Mouse (Mus musculus): ENCODE data around the gene Serpine2. TPM values are rescaled to one million over a fixed set of nuclear protein-coding genes. Genes with fewer than 3 reads are reported as not detected.
A peak's percentile ranks its signal among the peaks of the same experiment; 100 is the strongest.

Serpine2 gene
- polyA plus RNA-seq, 1 experiment from 2014 or later = 406 TPM

DNA sequence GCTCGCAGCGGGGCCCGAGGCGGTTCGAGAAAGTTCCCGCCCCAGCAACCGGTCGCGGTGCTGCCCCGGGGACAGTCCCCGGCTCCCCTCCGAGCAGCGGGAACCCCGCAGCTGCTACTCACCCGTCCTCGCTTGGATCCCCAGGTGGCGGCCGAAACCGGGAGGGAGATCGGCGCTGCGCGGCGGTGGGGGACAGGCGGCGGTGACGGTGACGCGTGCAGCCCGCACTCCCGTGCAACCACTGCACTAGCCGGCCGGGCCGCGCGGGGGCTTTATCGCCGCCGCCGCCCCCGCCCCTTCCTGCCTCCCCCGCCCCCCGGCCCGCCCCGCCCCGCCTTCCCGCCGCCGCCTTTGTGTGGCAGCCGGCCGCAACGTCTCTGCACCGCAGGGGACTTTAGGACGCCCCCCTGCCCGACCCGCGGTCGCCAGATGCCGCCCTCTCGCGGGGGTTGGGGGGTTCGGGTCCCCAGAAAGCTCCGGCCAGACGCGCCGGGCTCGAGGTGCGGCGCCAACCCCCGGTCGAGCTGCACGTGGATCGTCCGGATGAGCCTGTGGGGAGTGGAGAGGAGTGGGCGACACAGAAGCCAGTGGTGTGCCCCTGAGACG is 2.5 kb downstream of the Serpine2 start:
- Histone ChIP-seq H3K4me3 (ENCODE audit: low read depth, low read length) (peak overlapping the region; percentile 79), H3K27ac (ENCODE audit: low read depth, low read length) (no peak overlapping the region; the same call in 1 of the 2 replicates), H3K4me2 (ENCODE audit: low read depth, low read length) (peak overlapping the region; percentile 95), H3K27me3 (ENCODE audit: control insufficient read depth, insufficient read depth, low read length) (no peaks in the 10 kb centered on the region), H3K4me1 (ENCODE audit: control insufficient read depth, insufficient read depth, low read length) (peaks cover 10% of the 10 kb centered on the region; the same call in 1 of the 2 replicates), H3K36me3 (ENCODE audit: control insufficient read depth, insufficient read depth, low read length) (no peaks in the 10 kb centered on the region), H3K9ac (replicated peaks; ENCODE audit: low read depth, low read length) (peak overlapping the region; percentile 83), H3K9me3 (ENCODE audit: control insufficient read depth, low read length) (no peaks in the 10 kb centered on the region)
- WGBS = under 1% methylated on average over 60 of the region's 76 CpGs
- peak; percentile 80 for ATAC-seq (ENCODE audit: low read depth)

DNA sequence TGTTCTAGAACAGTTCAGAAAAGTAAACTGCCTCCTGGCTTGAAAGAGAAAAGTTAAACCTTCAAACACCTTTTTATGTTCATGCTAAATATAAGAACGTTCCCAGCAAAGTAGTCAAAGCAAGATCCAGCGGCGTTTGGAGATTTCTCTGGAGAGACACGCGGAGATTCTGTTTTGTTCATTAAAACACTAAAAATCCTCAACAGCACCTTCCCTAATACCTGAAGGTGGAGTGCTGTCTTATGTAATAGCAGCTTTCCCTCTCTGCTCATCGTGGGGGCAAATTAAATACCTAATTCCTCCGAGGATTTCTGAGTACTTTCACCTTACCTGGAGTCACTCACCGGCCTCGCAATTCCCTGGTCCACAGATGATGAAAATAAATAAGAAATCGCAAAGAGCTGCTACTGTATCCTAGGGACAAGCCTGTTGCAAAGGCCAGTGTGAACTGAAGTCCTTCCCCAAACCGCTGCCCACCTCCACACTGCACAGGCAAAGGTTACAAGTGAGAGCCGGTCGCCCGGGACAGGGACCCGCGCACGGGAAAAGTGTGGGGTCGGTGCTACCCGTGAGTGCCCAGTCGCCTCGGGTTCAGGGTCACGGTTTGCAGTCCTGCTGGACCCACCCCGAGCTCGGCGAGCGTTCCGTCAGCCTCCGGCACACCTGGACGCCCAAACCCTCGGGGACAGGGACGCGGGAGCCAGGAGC is 3.1 kb downstream of the Serpine2 start:
- WGBS = 2% methylated on average over 32 of the region's 32 CpGs
- Histone ChIP-seq H3K9me3 (ENCODE audit: control insufficient read depth, low read length) (no peaks in the 10 kb centered on the region), H3K27ac (ENCODE audit: low read depth, low read length) (no peak overlapping the region; the same call in 1 of the 2 replicates), H3K9ac (replicated peaks; ENCODE audit: low read depth, low read length) (peak overlapping the region; percentile 83), H3K27me3 (ENCODE audit: control insufficient read depth, insufficient read depth, low read length) (no peaks in the 10 kb centered on the region), H3K4me3 (ENCODE audit: low read depth, low read length) (peak overlapping the region; percentile 79), H3K36me3 (ENCODE audit: control insufficient read depth, insufficient read depth, low read length) (no peaks in the 10 kb centered on the region), H3K4me1 (ENCODE audit: control insufficient read depth, insufficient read depth, low read length) (peaks cover 10% of the 10 kb centered on the region; the same call in 1 of the 2 replicates), H3K4me2 (ENCODE audit: low read depth, low read length) (peak overlapping the region; percentile 95)
- ATAC-seq (ENCODE audit: low read depth) = peak; percentile 38

DNA sequence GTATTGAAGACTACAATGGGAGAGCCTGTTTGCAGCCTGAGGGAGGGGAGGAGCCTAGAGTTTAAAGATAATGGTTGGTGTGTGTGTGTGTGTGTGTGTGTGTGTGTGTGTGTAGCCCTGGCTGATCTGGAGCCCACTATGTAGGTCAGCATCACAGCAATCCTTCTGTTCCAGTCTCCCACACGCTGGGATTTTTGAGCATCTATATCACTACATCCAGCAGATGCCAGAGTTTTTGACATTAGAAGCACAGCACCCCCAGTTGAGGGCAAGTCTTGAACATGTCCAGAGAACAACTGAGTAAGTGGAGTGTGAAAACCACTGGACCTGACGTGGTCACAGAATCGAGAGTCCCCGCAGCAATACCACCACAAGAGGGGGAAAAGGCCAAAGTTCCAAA is 4.2 kb downstream of the Serpine2 start:
- no peak for ATAC-seq (ENCODE audit: low read depth)
- Histone ChIP-seq H3K9ac (replicated peaks; ENCODE audit: low read depth, low read length) (0 out of 2 replicates have a peak overlapping the region, but pooled peaks have one; percentile 25), H3K4me1 (ENCODE audit: control insufficient read depth, insufficient read depth, low read length) (peaks cover 8% of the 10 kb centered on the region; the same call in 1 of the 2 replicates), H3K27ac (ENCODE audit: low read depth, low read length) (no peak overlapping the region), H3K9me3 (ENCODE audit: control insufficient read depth, low read length) (no peaks in the 10 kb centered on the region), H3K27me3 (ENCODE audit: control insufficient read depth, insufficient read depth, low read length) (no peaks in the 10 kb centered on the region), H3K4me2 (ENCODE audit: low read depth, low read length) (peak overlapping the region; percentile 95; the same call in 1 of the 2 replicates), H3K36me3 (ENCODE audit: control insufficient read depth, insufficient read depth, low read length) (no peaks in the 10 kb centered on the region), H3K4me3 (ENCODE audit: low read depth, low read length) (peak overlapping the region; percentile 79)
- WGBS = 34% methylated on average over 4 of the region's 4 CpGs

DNA sequence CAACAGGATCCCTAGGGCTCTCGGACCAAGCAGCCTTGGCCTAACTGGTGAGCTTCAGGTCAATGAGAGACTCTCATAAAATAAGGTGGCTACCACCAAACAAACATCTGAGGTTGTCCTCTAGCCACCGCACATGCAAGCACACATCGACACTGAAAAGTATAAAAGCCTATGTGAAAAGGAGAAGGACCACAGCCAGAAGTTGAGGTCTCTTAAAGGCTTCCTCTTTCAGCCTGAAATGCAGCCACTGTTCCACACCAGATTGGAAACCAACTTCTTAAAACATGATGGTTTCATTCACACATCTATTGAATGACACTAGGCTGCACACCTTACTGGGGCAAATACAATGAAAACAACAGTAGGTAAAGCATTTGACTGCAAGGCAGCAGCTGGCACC is 7.5 kb downstream of the Serpine2 start:
- H3K9me3 ChIP-seq (ENCODE audit: control insufficient read depth, low read length) = no peaks in the 10 kb centered on the region
- no peaks in the 10 kb centered on the region for H3K4me1 ChIP-seq (ENCODE audit: control insufficient read depth, insufficient read depth, low read length)
- H3K4me3 ChIP-seq (ENCODE audit: low read depth, low read length) = no peak overlapping the region
- H3K4me2 ChIP-seq (ENCODE audit: low read depth, low read length) = no peak overlapping the region
- no peak overlapping the region for H3K9ac ChIP-seq (replicated peaks; ENCODE audit: low read depth, low read length)
- WGBS = 98% methylated on average over 3 of the region's 3 CpGs
- no peak overlapping the region for H3K27ac ChIP-seq (ENCODE audit: low read depth, low read length)
- H3K27me3 ChIP-seq (ENCODE audit: control insufficient read depth, insufficient read depth, low read length) = no peaks in the 10 kb centered on the region
- ATAC-seq (ENCODE audit: low read depth) = no peak
- H3K36me3 ChIP-seq (ENCODE audit: control insufficient read depth, insufficient read depth, low read length) = no peaks in the 10 kb centered on the region

DNA sequence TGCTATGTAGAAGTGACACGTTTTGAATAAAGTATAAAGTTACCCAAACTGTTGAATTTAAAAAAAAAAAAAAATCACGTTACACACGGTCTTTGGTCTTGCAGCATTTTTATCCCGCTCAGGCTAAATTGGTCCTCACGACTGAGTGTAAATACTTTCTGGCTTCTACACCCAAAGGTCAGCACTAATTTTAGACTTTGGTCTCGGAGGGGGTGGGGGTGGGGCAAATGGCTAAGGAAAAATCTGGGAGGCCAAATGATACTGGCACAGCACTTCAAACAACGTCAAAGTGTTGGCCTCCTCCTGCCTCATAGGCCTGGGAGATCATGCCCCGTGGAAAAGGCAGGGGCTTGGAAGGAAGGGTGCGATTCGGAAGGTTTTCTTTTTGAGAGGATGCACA is 10.6 kb downstream of the Serpine2 start:
- ATAC-seq (ENCODE audit: low read depth) = no peak
- no peaks in the 10 kb centered on the region for H3K4me1 ChIP-seq (ENCODE audit: control insufficient read depth, insufficient read depth, low read length)
- no peak overlapping the region for H3K4me2 ChIP-seq (ENCODE audit: low read depth, low read length)
- no peaks in the 10 kb centered on the region for H3K27me3 ChIP-seq (ENCODE audit: control insufficient read depth, insufficient read depth, low read length)
- no peaks in the 10 kb centered on the region for H3K9me3 ChIP-seq (ENCODE audit: control insufficient read depth, low read length)
- no peak overlapping the region for H3K9ac ChIP-seq (replicated peaks; ENCODE audit: low read depth, low read length)
- no peak overlapping the region for H3K4me3 ChIP-seq (ENCODE audit: low read depth, low read length)
- no peaks in the 10 kb centered on the region for H3K36me3 ChIP-seq (ENCODE audit: control insufficient read depth, insufficient read depth, low read length)
- no peak overlapping the region for H3K27ac ChIP-seq (ENCODE audit: low read depth, low read length)
- WGBS = 89% methylated on average over 10 of the region's 10 CpGs

DNA sequence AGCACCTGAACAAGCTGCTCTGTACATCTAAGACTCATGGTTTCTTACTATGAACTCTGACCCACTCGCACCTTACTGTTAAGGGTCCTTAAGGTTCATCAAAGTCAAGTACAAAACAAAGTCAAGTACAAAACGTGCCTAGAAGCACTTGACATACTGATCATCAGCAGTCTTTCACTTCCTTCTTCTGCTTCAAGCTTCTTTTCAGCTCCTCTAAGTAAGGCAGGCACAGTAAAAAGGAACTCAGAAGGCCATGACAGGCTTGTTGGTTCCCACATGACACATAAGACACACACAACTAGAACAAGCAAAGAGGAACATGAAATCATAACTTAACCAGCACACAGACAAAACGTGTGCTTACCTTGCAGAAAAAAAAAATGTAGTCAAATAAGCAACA is 12.3 kb downstream of the Serpine2 start:
- no peak for ATAC-seq (ENCODE audit: low read depth)

DNA sequence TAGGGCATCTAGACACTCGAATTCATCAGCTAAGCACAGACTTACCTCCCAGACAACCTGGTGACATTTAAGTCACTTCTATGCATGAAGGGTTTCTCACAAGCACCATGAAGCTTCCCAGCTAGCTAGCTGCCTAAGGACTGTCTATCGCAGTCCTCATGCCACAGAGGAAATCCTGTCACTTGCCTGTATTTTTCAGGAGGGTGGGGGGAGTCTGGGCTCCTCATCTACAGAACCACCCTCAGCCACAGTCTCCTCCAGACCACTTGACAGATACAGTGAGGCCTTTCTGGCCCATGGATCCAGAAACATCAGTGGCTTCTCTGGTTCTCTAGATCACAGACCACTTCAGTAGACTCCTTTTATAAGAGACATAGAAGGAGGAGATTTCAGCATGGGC is 14.1 kb downstream of the Serpine2 start:
- Histone ChIP-seq H3K27me3 (ENCODE audit: control insufficient read depth, insufficient read depth, low read length) (no peaks in the 10 kb centered on the region), H3K27ac (ENCODE audit: low read depth, low read length) (no peak overlapping the region), H3K4me3 (ENCODE audit: low read depth, low read length) (no peak overlapping the region), H3K9ac (replicated peaks; ENCODE audit: low read depth, low read length) (no peak overlapping the region), H3K4me1 (ENCODE audit: control insufficient read depth, insufficient read depth, low read length) (no peaks in the 10 kb centered on the region), H3K36me3 (ENCODE audit: control insufficient read depth, insufficient read depth, low read length) (no peaks in the 10 kb centered on the region), H3K4me2 (ENCODE audit: low read depth, low read length) (no peak overlapping the region), H3K9me3 (ENCODE audit: control insufficient read depth, low read length) (no peaks in the 10 kb centered on the region)
- 89% methylated on average over 2 of the region's 2 CpGs for WGBS
- ATAC-seq (ENCODE audit: low read depth) = no peak

More for the DNA sequence above, 12.3 kb downstream of the Serpine2 start:
- Histone ChIP-seq H3K4me3 (ENCODE audit: low read depth, low read length) (no peak overlapping the region), H3K9ac (replicated peaks; ENCODE audit: low read depth, low read length) (no peak overlapping the region), H3K36me3 (ENCODE audit: control insufficient read depth, insufficient read depth, low read length) (no peaks in the 10 kb centered on the region), H3K4me1 (ENCODE audit: control insufficient read depth, insufficient read depth, low read length) (no peaks in the 10 kb centered on the region), H3K9me3 (ENCODE audit: control insufficient read depth, low read length) (no peaks in the 10 kb centered on the region), H3K27me3 (ENCODE audit: control insufficient read depth, insufficient read depth, low read length) (no peaks in the 10 kb centered on the region), H3K27ac (ENCODE audit: low read depth, low read length) (no peak overlapping the region), H3K4me2 (ENCODE audit: low read depth, low read length) (no peak overlapping the region)
- 85% methylated on average over 3 of the region's 3 CpGs for WGBS

DNA sequence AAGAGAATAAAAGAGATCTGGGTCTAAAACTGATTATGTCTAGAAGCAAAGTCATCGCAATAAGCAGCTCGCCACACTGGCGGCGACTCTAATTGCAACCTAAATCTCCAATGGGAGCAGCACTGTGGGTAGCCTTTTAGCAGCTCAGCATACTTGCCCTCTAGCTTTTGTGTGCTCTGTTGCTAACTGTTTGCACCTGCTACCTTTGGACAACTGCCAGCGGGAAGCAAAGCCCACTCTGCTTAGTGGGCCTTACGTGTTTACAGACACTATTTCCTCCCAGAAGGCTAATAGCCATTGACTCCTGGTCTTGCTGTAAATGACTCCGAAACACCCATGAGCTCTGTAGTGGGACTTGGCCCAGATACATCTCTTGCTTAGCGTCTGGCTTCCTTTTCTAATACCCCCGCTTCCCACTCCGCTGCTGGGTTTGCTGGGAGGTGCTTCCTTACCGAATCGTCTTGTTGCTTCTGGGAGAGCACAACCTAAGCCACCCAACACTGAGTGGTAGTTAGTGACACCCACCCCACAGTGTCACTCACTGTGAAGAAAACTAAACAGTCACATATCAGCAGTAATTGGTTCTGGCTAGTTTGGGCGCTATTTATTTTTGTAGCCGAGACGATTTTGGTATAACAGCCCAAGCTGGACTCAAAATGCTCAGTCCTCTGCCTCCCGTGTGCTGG is 28.1 kb downstream of the Serpine2 start:
- Histone ChIP-seq H3K4me2 (ENCODE audit: low read depth, low read length) (no peak overlapping the region), H3K9me3 (ENCODE audit: control insufficient read depth, low read length) (no peaks in the 10 kb centered on the region)

More for the DNA sequence above, 28.1 kb downstream of the Serpine2 start:
- H3K27me3 ChIP-seq (ENCODE audit: control insufficient read depth, insufficient read depth, low read length) = no peaks in the 10 kb centered on the region
- H3K27ac ChIP-seq (ENCODE audit: low read depth, low read length) = peak overlapping the region; percentile 36; the same call in 1 of the 2 replicates
- ATAC-seq (ENCODE audit: low read depth) = peak; percentile 94
- 29% methylated on average over 16 of the region's 16 CpGs for WGBS
- H3K4me1 ChIP-seq (ENCODE audit: control insufficient read depth, insufficient read depth, low read length) = no peaks in the 10 kb centered on the region
- no peak overlapping the region for H3K9ac ChIP-seq (replicated peaks; ENCODE audit: low read depth, low read length)
- H3K4me3 ChIP-seq (ENCODE audit: low read depth, low read length) = no peak overlapping the region
- H3K36me3 ChIP-seq (ENCODE audit: control insufficient read depth, insufficient read depth, low read length) = no peaks in the 10 kb centered on the region

Measured in neural tube, embryonic 14.5 days (tissue).